Mouse (Mus musculus): ENCODE results near the gene Olfml2b. TPM values are rescaled to one million over a fixed set of nuclear protein-coding genes. Genes with fewer than 3 reads are reported as not detected.

Gene Olfml2b
- total and polyA plus RNA-seq, 3 experiments: not detected

- Histone ChIP-seq H3K4me1 (ENCODE audit: control insufficient read depth in 1 of 2, insufficient read depth in 2 of 2, low read length in 2 of 2) (peaks cover 0 to 4% of the 10 kb centered on the region in 2 experiments; a peak in 1 of 4 replicates), H3K36me3 (ENCODE audit: control insufficient read depth in 1 of 2, insufficient read depth in 2 of 2, low read length in 2 of 2) (no peaks in the 10 kb centered on the region; a peak in 1 of 4 replicates), H3K27me3 (ENCODE audit: control insufficient read depth in 1 of 2, insufficient read depth in 2 of 2, low read length in 2 of 2) (no peaks in the 10 kb centered on the region), H3K9me3 (replicated peaks; ENCODE audit: insufficient read depth, low read length) (no peaks in the 10 kb centered on the region), H3K79me2 (ENCODE audit: control insufficient read depth, insufficient read depth, low read length, poor library complexity) (no peaks in the 10 kb centered on the region), H3K27ac (ENCODE audit: control insufficient read depth, low read depth, low read length) (no peak overlapping the region), H3K9ac (ENCODE audit: control insufficient read depth, low read depth, low read length, poor library complexity, severe bottlenecking) (no peak overlapping the region), H3K4me3 (ENCODE audit: control insufficient read depth in 1 of 2, insufficient read depth in 1 of 2, low read depth in 2 of 2, low read length in 2 of 2) (no peak overlapping the region)
- DNase-seq (ENCODE audit: low read depth, low spot score): no peak
- no peak for TF ChIP-seq E2F4 (IDR thresholded peaks at IDR 0.05; ENCODE audit: borderline replicate concordance, low read depth, low read length)
- TF ChIP-seq NRF1 (IDR thresholded peaks at IDR 0.05; ENCODE audit: insufficient read depth, low read depth, low read length, poor library complexity, severe bottlenecking): no peak
Measured at GRCm38 (mm10) chr1:170631571-170631970, 12.8 kb upstream of the Olfml2b start.

GRCm38 (mm10) chr1:170632385-170632784 lies 11.9 kb upstream of the Olfml2b start:
- no peak for TF ChIP-seq MEF2A (IDR thresholded peaks at IDR 0.05; ENCODE audit: extremely low read depth, insufficient replicate concordance, low read depth, low read length, poor library complexity, severe bottlenecking)
- TF ChIP-seq JUND (IDR thresholded peaks at IDR 0.05; ENCODE audit: low read depth, low read length): no peak
- peak; percentile 92 to 100 (median 97) for TF ChIP-seq CTCF (IDR thresholded peaks at IDR 0.05 in 2 of 3, conservative IDR thresholded peaks at IDR 0.05 in 1 of 3; ENCODE audit: control insufficient read depth in 1 of 3, insufficient read depth in 1 of 3, low read depth in 2 of 3, low read length in 3 of 3, poor library complexity in 1 of 3, severe bottlenecking in 1 of 3)
- no peak for TF ChIP-seq POLR2AphosphoS2 (IDR thresholded peaks at IDR 0.05; ENCODE audit: low read length)
- TF ChIP-seq TCF12 (IDR thresholded peaks at IDR 0.05; ENCODE audit: low read depth, low read length): no peak
- no peak for TF ChIP-seq EP300 (IDR thresholded peaks at IDR 0.05; ENCODE audit: low read depth in 1 of 2, low read length in 2 of 2)
- TF ChIP-seq RAD21 (IDR thresholded peaks at IDR 0.05; ENCODE audit: low read depth, low read length): peak; percentile 93
- peak; percentile 96 for TF ChIP-seq SMC3 (IDR thresholded peaks at IDR 0.05; ENCODE audit: low read depth, low read length)
- no peak for TF ChIP-seq RCOR1 (IDR thresholded peaks at IDR 0.05; ENCODE audit: low read depth, low read length)
- no peak for TF ChIP-seq TBP (IDR thresholded peaks at IDR 0.05; ENCODE audit: low read depth, low read length)
- TF ChIP-seq ZKSCAN1 (IDR thresholded peaks at IDR 0.05; ENCODE audit: low read depth, low read length): no peak
- TF ChIP-seq CHD1 (IDR thresholded peaks at IDR 0.05; ENCODE audit: low read depth, low read length): no peak
- no peak for TF ChIP-seq ZMIZ1 (IDR thresholded peaks at IDR 0.05; ENCODE audit: low read depth, low read length)
- no peak for TF ChIP-seq MYC (IDR thresholded peaks at IDR 0.05; ENCODE audit: low read depth, low read length)
- TF ChIP-seq NELFE (IDR thresholded peaks at IDR 0.05; ENCODE audit: low read depth, low read length): no peak
- no peak for TF ChIP-seq HCFC1 (IDR thresholded peaks at IDR 0.05; ENCODE audit: low read depth, low read length)
- TF ChIP-seq ETS1 (IDR thresholded peaks at IDR 0.05; ENCODE audit: low read depth, low read length): no peak
- TF ChIP-seq ZC3H11A (IDR thresholded peaks at IDR 0.05; ENCODE audit: low read depth, low read length): peak; percentile 91
- H3K9me3 ChIP-seq (replicated peaks; ENCODE audit: insufficient read depth, low read length): no peaks in the 10 kb centered on the region
- H3K4me1 ChIP-seq (ENCODE audit: control insufficient read depth in 1 of 2, insufficient read depth in 2 of 2, low read length in 2 of 2): peaks cover 0 to 4% of the 10 kb centered on the region in 2 experiments; a peak in 1 of 4 replicates
- DNase-seq (ENCODE audit: low read depth, low spot score): peak; percentile 84
- H3K27ac ChIP-seq (ENCODE audit: control insufficient read depth, low read depth, low read length): no peak overlapping the region
- H3K79me2 ChIP-seq (ENCODE audit: control insufficient read depth, insufficient read depth, low read length, poor library complexity): no peaks in the 10 kb centered on the region
- H3K9ac ChIP-seq (ENCODE audit: control insufficient read depth, low read depth, low read length, poor library complexity, severe bottlenecking): no peak overlapping the region
- H3K4me3 ChIP-seq (ENCODE audit: control insufficient read depth in 1 of 2, insufficient read depth in 1 of 2, low read depth in 2 of 2, low read length in 2 of 2): no peak overlapping the region
- no peaks in the 10 kb centered on the region; a peak in 1 of 4 replicates for H3K36me3 ChIP-seq (ENCODE audit: control insufficient read depth in 1 of 2, insufficient read depth in 2 of 2, low read length in 2 of 2)
- no peaks in the 10 kb centered on the region for H3K27me3 ChIP-seq (ENCODE audit: control insufficient read depth in 1 of 2, insufficient read depth in 2 of 2, low read length in 2 of 2)
